Mouse (Mus musculus) layer of hippocampus, postnatal 25 days (tissue): ENCODE results near the gene Cela1. TPM values are rescaled to one million over a fixed set of nuclear protein-coding genes. Genes with fewer than 3 reads are reported as not detected.

Source experiments
- DNase-seq, 2 experiments: peaks; one replicate each; pipeline ENCODE4 v3.0.0; 2022; ENCODE audit warnings: mixed read lengths in 2 of 2, low spot score in 1 of 2; ENCODE audit errors: extremely low spot score in 1 of 2
- total RNA-seq, 2 experiments: library from RNA; stranded (reverse); gene quantifications; 2 replicates each; pipeline ENCODE4 v1.2.3; 2021

Gene Cela1
- total RNA-seq, 2 experiments from 2014 or later, result 1.6 to 1.8 TPM

- DNase-seq, result no peak
These were observed 18.5 kb upstream of the Cela1 start for GRCm38 (mm10) chr15:100706226-100706625.

DNA sequence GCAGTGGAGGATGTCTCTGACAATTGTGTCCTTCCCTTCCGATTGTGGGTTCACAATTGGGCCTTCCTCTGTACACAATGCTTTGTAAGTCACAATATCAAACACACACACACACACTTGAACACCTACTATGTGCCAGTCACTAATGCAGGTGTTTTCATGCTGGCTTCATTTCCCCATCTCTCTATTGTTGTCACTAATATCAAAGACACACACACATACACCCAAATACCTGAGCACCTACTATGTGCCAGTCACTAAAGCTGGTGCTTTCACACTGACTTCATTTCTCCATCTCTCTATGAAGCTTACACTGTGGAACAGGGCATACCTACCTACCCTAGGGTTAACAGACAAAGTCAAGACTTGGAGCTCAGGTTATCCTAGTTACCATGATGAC lies 17.7 kb upstream of the Cela1 start:
- DNase-seq, result no peak

DNA sequence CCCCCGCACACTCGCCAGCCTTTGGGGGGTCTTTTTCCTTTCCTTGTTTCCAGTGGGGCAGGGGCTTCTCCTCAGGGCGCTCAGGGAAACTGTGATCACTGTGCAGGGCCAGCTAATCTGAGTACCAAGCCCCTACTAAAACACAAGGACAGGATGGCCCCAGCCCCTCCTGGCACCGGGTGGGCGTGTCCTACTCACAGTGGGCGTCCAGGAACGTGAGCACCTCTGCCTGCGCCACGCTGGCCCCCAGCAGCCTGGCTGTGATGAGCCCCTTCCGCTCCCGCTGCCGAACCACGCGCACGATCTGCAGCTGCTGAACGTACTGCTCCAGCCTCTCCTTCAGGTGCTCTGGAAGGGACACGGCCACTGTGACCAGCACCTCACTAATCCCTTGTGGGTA lies 16.2 kb upstream of the Cela1 start:
- no peak for DNase-seq

GRCm38 (mm10) chr15:100701856-100702255 lies 14.1 kb upstream of the Cela1 start:
- DNase-seq, result no peak

DNA sequence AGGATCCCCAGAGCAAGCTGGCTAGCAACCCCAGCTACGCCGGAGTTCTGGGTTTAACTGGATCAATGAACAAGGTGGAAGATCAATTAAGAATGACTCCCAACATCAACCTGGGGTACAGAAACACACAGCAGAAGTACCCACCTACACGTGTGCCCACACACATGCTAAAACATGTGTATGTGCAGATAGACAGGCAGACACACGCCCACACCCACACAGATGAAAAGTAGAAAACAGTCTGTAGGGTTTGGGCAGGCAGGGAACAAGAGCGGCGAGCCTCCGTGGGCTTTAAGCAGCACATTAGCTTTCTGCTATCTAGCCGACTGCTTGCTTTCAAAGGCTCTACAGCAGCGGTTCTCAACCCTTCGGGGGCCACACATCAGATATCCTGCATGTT lies 13.4 kb upstream of the Cela1 start:
- DNase-seq, result peak in 1 of 2 experiments; percentile 13

DNA sequence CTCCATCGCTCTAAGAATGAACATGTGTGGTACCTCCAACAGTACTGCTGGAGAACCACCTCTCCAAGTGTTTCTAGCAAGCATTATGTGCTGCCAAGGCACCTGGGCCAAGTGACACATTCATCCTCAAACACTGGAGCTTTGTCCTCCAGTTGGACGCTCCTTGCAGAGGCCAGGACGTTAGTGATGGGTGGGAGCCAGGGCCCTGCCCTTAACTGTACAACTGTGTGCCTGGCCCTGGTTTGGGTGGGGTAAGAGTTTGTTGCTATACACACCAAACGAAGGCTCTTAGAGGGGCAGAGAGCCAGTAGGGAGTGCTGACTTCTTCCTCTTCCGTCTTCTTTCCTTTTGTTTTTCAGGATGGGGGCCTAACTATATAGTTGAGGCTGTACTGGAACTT lies 12.7 kb upstream of the Cela1 start:
- DNase-seq, result no peak

- no peak for DNase-seq
These were observed 11.7 kb upstream of the Cela1 start for GRCm38 (mm10) chr15:100699386-100699785.

- DNase-seq, result no peak
These were observed 10.4 kb upstream of the Cela1 start for GRCm38 (mm10) chr15:100698078-100698477.

GRCm38 (mm10) chr15:100694406-100694805 lies 6.7 kb upstream of the Cela1 start:
- no peak for DNase-seq

DNA sequence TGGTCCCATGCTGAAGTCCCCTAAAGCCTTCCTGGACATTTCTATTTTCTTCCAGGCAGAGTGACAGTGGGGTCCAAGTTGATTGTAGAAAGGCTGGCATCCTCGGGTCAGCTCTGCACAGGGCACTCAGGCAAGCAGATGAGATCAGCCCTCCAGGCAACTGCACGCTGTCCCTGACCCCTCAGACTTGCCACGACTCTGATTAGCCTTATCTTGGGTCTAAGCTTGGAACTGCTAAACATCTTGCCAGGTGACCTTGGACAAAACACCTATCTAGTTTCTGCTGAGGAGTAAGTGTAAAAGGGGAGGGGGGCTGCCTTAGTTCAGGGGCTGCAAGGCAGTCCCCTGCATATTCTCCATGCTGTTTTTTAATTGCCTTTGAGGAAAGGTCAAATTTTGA lies 4.3 kb upstream of the Cela1 start:
- DNase-seq, result no peak

DNA sequence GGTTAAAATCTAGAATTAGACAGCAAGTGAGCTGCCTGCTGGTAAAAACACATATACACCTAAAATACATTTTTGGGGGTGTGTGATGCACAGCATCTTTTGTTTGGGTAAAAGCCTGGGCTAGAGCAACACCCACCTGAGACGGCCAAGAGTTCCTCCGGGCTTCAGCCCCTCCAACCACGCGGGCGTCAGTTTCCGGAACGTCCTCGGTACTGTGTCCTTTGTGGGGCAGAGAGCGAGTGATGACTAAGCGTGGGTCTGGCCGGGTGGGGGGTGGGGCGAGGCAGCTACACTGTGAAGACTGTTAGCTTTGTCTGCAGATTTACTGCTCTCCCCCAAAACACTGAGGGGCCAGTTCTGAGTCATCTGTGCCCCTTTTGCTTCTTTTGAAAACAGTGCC lies 732 bp downstream of the Cela1 start:
- DNase-seq, result no peak

GRCm38 (mm10) chr15:100686434-100686833 lies 1.3 kb downstream of the Cela1 start:
- no peak for DNase-seq

- no peak for DNase-seq
These were observed 1.9 kb downstream of the Cela1 start for GRCm38 (mm10) chr15:100685849-100686248.

DNA sequence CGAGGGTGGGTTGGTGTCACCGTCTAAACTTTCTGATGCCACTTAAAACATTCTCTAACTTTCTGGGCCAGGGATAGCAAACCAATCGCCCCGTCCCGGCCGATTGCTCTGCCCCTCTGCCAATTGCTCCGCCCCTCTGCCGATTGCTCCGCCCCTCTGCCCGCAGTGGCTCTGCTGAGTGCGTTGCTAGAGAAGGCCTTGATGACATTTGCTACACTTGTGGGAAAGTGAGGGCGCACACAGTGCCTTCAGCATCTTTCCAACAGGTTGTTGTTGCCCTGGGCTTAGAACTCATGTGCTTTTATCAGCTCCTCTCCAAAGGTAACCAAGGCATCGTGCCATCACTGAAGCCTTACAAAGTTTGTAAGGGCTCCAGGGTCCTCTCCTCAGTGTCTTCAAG lies 2.5 kb downstream of the Cela1 start:
- DNase-seq, result no peak

- DNase-seq, result no peak
These were observed 3.3 kb downstream of the Cela1 start for GRCm38 (mm10) chr15:100684450-100684849.

- DNase-seq, result peak; percentile 51 to 83
These were observed 4.7 kb downstream of the Cela1 start for GRCm38 (mm10) chr15:100683041-100683440.

- DNase-seq, result no peak
These were observed 6.0 kb downstream of the Cela1 start for GRCm38 (mm10) chr15:100681770-100682169.

GRCm38 (mm10) chr15:100680381-100680780 lies 7.3 kb downstream of the Cela1 start:
- no peak for DNase-seq

DNA sequence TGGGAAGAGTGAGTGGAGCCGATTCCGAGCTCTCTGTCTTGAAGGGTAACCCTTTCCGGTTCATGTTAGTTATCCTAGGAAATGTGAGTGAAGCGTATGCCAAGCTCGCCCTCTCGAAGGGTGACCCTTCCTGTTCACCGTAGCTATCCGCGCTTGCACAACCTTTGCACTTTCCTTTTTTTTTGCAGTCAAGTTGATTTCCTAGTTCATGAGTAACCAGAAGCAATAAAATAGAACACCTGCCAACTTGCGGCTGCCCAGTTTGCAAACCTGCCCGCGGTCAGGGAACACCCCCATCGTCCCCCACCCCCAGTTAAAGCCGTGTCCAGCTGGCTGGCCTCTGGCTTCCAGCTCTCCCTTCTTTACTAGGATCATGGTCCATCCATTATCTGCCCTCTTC lies 8.7 kb downstream of the Cela1 start:
- no peak for DNase-seq

DNA sequence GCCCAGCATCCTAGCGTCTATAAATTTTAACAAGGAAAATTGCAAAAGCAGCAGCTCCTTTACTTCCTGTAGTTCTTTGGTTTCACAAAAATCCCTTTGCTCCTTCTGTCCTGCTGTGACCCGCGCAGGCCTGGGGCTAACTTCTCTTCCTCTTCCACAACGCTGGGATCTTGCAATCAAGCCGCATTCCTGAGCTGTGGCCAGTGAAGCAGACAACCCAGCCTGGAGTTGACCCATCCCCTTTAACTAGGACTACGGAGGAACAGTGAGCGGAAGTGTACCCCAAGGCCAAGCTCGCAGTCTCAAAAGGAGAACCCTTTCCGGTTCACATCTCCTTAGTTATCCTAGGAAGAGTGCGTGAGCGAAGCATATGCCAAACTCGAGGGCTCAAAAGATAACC lies 9.1 kb downstream of the Cela1 start:
- DNase-seq, result no peak

DNA sequence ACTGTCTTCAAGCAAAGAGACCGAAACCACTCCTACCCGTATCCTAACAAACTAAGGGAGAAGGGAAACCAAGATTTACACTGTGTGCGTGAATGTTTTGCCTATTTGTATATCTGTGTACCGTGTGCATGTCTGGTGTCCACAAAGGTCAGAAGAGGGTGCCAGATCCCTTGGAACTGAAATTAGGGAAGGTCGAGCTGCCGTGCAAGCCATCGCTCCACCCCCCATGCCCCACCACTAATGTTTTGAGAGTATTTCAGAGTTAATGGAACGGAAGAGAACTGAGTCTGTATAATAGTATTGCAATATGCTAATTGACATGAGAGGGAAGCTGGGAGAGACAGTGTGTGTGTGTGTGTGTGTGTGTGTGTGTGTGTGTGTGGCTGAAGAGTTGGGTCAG lies 10.0 kb downstream of the Cela1 start:
- no peak for DNase-seq

- no peak for DNase-seq
These were observed 11.2 kb downstream of the Cela1 start for GRCm38 (mm10) chr15:100676521-100676920.

GRCm38 (mm10) chr15:100675486-100675885 lies 12.2 kb downstream of the Cela1 start:
- no peak for DNase-seq
